Mouse (Mus musculus): ENCODE results near the gene Pigw. TPM values are rescaled to one million over a fixed set of nuclear protein-coding genes. Genes with fewer than 3 reads are reported as not detected.
A peak's percentile ranks its signal among the peaks of the same experiment; 100 is the strongest.
"Not testable (repeated sequence)": the region's sequence is repeated elsewhere in the genome, so short reads cannot be mapped to it uniquely, and the experiment has no call there.

Pigw gene
- total RNA-seq, 2 experiments from 2014 or later: 8.8 to 9.4 TPM

GRCm38 (mm10) chr11:84880465-84880961 lies 428 bp upstream of the Pigw start:
- DNase-seq (ENCODE audit: low spot score in 2 of 2): peak in 1 of 2 experiments; percentile 59

GRCm38 (mm10) chr11:84879007-84879771 lies 896 bp downstream of the Pigw start:
- DNase-seq (ENCODE audit: low spot score in 2 of 2): no peak

GRCm38 (mm10) chr11:84876020-84876419 lies 4.1 kb downstream of the Pigw start:
- DNase-seq (ENCODE audit: low spot score in 2 of 2): not testable (repeated sequence)

GRCm38 (mm10) chr11:84873042-84873833 lies 6.8 kb downstream of the Pigw start:
- DNase-seq (ENCODE audit: low spot score in 2 of 2): no peak

DNA sequence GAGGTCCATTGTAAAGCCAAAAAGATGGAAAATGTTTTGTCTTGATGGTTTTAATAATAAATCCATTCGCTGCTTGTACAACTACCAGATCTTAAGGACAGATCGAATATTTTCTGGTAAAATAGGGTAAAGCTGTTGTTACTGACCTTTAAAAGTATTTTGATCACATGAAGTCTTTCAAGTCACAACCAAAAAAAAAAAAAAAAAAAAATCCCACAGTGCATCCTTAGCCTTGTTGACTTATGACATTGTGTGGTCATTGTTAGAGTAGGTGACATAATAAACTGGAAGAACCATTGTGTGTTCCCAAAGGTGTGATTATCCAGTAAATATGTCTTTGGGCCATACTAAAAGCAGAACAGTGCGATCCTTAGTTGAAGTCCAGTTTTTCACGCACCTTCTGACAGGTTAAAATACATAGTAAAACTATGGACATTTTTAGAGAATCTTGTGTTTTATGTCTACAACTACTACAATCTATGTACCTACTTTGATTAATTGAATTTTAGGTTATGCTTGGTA lies 8.5 kb downstream of the Pigw start:
- no peak for DNase-seq (ENCODE audit: low spot score in 2 of 2)

DNA sequence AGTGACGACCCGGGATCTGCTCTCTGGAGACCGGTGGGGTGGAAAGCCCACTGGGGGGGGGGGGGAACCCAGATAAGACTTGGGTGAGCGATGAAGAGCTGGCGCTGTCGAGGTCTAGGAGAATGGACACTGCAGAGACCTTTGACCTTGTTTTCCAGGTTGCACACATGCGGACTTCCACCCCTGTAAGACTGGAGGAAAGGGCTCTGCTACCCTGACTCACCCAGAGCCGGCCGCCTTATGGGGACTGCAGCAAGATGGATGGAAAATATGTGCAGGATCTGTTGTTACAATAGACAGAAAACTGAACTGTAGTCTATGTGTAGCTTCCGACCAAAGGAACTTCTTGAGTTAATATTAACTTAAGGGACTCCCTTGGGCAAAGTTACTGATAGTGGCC lies 9.0 kb downstream of the Pigw start:
- DNase-seq (ENCODE audit: low spot score in 2 of 2): no peak

DNA sequence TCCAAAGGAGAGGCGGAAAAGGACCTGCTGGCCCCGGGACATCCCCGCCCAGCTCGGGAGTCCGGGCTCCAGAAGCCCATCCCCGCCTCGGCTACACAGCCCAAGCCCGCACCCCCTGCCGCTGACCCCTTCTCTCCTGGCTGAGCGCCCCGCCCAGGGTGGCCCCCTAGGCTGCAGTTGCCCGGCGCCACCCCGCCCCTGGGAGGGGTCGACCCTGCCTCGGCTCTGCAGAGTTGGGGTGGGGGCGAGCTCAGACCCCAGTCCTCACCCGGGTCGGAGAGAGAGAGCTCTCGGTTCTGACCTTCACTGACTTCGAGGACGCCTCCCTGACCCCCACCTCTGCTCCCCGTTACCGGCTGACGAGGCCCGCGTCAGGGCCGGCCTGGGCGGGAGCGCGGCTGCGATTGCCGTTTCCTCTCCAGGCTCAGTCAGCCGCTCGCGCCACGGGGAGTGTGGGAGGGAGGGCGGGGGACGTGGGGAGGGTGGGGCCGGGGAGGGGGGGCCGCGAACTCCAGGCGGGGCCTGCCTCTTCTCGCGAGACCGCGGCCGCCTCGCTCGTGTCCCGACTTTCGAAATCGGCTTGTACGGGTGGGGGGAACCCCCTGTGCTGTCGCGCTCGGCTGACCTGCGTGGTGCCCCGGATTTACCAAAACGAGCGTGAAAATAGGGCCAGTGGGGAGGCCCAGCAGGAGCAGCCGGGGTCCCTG lies 9.6 kb downstream of the Pigw start, which contains the start of gene Ggnbp2:
Ggnbp2 (minus strand) TSS at position 481 of the 707 bp plus-strand sequence.
- peak; percentile 92 to 94 for DNase-seq (ENCODE audit: low spot score in 2 of 2)

GRCm38 (mm10) chr11:84869537-84870232 lies 10.4 kb downstream of the Pigw start:
- peak; percentile 92 to 95 for DNase-seq (ENCODE audit: low spot score in 2 of 2)

GRCm38 (mm10) chr11:84868786-84869259 lies 11.3 kb downstream of the Pigw start:
- DNase-seq (ENCODE audit: low spot score in 2 of 2): no peak

- DNase-seq (ENCODE audit: low spot score in 2 of 2): no peak
Measured at GRCm38 (mm10) chr11:84867586-84867985, 12.5 kb downstream of the Pigw start.

DNA sequence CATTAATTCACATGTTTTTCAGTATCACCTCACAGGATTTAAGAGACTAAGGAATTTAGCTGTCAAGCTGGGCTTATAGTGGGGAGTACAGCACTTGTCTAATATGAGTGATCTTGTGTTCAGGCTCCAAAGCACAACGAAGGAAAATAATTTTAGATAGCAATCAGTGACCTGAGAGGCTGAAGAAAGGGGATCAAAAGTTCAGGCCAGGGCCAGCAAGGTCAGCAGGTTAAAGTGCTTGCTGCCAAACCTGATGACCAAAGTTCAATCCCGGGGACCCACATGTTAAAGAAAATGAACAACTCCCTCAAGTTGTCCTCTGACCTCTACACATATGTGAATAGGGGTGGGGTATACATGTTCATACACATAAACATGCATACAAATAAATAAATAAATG lies 14.8 kb downstream of the Pigw start:
- DNase-seq (ENCODE audit: low spot score in 2 of 2): no peak

GRCm38 (mm10) chr11:84855285-84855684 lies 24.8 kb downstream of the Pigw start:
- DNase-seq (ENCODE audit: low spot score in 2 of 2): no peak

DNA sequence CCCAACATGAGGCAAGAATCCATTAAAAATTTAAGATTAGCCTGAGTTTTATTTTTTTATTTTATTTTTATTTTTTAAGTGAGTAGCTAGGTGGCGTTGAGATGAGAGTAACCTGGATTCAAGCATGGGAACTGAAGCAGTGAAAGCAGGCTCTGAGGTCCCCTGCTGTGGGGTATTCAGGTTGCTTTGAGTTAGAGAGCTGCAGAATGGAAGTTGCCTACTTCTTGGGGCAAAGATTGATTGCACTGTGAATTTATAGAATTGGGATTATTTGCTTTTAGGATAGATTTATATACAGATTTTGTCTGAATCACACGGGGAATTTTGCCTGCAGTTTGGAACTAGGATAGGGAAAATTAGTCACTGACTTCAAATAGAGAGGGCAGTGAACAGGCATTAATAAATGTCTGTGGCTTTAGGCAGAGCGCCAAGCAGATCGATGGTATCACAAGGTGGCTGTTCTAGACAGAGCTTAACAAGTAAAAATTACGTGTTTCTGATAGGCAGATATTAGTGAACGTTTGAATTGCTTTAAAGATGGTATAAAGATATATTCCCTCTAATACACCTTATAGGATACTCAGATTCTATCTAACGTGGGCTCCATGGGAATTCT lies 32.5 kb downstream of the Pigw start:
- DNase-seq (ENCODE audit: low spot score in 2 of 2): no peak

DNA sequence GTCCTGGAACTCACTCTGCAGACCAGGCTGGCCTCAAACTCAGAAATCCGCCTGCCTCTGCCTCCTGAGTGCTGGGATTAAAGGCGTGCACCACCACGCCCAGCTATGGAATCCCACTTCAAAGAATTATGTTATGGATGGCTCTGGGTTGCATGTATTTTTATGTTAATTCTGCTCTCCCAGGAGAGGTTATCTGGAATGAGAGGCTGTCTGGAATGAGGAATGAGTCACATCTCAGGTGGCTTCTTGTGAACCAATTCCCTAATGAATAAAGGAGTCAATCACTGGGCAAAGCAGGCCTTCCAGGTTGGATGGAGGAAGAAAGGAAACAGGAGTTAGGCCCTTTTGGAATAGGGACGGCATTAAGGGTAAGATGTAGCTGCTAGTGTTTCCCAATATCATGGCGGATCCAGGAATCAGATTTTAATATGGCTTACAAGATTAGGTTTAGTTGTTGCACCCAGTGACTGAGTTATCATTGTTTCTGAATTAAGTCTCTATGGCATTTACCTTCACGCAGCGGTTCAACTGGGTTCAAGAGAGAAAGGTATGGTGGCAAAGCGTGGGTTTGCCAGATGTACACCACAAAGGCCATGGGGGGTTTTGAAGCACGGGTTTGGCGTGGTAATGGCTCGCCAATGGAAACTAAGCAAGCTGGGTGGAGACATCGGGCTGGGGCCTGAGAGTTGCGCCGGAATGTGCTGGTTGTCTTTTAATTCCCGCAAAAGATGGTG lies 33.2 kb downstream of the Pigw start:
- no peak for DNase-seq (ENCODE audit: low spot score in 2 of 2)

- DNase-seq (ENCODE audit: low spot score in 2 of 2): no peak
Measured at GRCm38 (mm10) chr11:84839330-84839729, 40.8 kb downstream of the Pigw start.

DNA sequence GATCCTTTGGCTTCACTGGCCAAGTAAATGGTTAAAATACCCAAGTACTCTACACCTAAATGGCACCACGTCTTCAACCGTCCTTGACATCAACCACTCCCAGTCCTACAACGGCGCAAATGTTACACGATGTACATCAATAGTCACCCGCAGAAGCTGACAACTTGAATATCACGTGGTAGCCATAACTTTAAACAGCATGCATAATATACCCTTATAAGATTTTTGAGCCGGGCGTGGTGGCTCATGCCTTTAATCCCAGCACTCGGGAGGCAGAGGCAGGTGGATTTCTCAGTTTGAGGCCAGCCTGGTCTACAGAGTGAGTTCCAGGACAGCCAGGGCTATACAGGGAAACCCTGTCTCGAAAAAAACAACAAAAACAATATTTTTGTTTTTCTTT lies 50.6 kb downstream of the Pigw start:
- DNase-seq (ENCODE audit: low spot score in 2 of 2): not testable (repeated sequence)

DNA sequence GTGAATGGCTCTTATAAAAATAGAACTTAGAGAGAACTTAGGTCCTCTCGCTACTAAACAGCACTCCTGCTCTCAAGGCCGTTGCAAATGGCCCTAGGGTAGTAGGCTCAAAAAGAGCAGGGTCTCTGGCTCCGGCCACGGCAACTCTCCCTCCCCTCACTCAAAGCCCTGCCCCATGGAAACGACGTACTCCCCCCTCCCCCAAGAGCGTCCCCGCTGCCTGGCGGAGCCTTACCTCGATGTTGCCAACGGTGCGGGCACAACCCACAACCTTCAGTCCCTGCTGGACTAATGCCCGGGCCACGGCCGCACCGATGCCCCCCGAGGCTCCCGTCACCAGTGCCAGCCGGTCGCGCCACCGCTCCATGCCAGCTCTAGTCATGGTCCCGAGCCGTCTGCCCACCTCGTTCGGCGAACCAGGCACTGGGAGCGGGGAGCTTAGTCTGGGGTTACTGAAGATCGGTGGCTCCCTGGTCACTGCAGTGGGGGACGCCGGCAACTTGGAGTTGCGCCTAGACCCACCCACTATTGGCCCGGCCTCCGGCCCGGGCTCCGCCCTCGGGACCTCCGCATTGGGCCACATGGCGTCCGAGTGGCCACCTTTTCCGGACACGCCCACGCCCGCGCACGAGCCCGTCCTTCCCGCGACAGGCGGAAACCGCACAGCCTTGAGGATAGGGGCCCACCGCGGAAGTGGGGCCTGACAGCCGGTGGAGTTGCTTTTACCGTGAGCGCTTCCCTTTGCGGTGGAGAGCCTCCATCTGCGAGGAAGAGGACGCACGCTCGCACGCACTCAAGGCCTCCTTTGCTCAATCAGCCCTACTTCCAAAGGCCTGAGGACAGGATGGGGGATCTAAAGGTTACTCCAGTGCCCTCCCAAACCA lies 51.3 kb downstream of the Pigw start, which contains the start of gene Dhrs11:
Dhrs11 (minus strand) TSS at position 479 of the 884 bp plus-strand sequence.
- peak; percentile 89 to 91 for DNase-seq (ENCODE audit: low spot score in 2 of 2)

GRCm38 (mm10) chr11:84827901-84828503 lies 52.1 kb downstream of the Pigw start:
- DNase-seq (ENCODE audit: low spot score in 2 of 2): no peak
